Mouse (Mus musculus) embryonic stem cell, embryonic (primary cell): ENCODE results near the gene Snx29.

Experiments used
- CTCF ChIA-PET, 4 experiments: fragments of 300-600 bp in 2 of 4; fragments of 350-600 bp in 2 of 4; sonication (Branson Sonifier 250); formaldehyde crosslinking; loops; one replicate each; lab custom pipeline; 2022; ENCODE audit warnings: inconsistent platforms in 2 of 4; lab: Charles Lee
- POLR2A ChIA-PET, 4 experiments: fragments of 300-600 bp in 2 of 4; fragments of 350-600 bp in 2 of 4; sonication (Branson Sonifier 250); formaldehyde crosslinking; loops; one replicate each; lab custom pipeline; 2022; ENCODE audit warnings: antibody characterized with exemption in 4 of 4, inconsistent platforms in 1 of 4; lab: Charles Lee

Gene Snx29

DNA sequence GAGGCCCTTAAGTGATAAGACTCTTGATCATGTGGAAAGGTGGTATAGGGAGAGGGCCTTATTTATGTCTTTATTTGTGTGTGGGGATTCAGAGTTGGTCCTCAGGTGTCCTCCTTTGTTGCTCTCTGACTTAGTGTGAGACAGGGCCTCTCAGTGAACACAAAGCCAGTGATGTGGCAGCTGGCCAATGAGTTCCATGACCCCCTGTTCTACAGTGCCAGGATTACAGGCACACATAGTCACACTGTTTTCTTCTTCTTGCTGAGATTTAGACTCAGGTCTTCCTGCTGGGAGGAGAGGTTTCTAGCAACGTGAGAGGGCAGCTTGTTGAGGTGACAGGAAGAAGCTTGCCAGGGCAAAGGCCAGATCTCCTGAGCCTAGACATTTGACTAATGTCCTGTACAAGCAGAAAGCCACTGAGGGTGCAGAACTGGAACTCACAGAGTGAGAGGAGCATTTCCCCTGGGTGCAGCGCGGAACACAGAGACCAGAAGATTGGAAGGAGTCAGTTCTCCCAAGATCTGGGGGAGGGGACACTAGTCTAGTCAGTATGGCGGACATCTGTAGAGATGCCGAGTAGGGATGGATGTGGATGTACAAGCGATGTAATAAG is 151.3 kb downstream of the Snx29 start:
- CTCF ChIA-PET, result no interaction called here
- POLR2A ChIA-PET, result interaction anchor here in 1 of 4 experiments (0.6 kb wide), 1 partner anchor 484 kb away, joined by 4 read pairs; no protein-coding TSS in a partner anchor

DNA sequence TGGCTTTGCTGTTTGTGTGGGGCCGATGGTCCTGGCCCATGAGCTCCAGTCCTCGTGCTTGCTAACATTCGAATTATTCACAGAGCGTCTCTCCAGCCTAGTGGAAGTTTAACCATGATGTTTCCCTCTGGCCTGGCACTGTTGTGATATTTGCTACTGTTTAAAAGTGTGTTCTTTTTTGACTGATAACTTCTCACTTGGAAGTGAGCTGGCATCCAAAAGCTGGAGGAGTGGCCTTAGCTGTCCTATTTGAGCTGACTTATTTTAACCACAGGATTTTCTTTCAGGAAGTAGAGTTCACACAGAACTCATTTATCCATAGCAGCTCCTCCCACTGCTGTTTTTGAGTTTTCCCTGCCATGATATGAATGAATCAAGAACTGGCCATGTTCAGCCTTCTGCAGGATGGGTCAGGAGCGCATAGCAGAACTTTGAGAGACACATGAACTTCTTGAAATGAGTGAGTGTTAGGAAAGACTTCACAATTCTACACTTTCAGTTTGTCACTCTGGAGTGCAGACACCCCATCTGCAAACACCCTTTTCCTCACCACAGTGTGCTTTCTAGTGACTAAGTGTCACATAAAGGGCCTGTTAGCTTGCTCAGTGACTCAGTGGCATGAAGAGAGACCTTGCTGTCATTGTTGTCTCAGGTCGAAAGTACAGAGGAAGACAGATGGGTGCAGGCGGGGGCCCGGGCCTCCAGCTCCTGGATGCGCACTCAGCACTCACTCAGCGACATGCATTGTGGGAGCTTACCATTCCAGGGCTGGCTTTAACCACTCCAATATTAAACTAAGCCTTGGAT is 152.6 kb downstream of the Snx29 start:
- CTCF ChIA-PET, result interaction anchor here in 1 of 4 experiments (0.6 kb wide), 1 partner anchor 39 kb away, joined by 3 read pairs; no protein-coding TSS in a partner anchor
- POLR2A ChIA-PET, result interaction anchor here in 2 of 4 experiments (0.5 to 0.7 kb wide), 2 partner anchors 122 to 1009 kb away, joined by 4 to 5 read pairs; no protein-coding TSS in a partner anchor

- CTCF ChIA-PET, result no interaction called here
- POLR2A ChIA-PET, result interaction anchor here in 1 of 4 experiments (0.7 kb wide), 1 partner anchor 1789 kb away, joined by 3 read pairs; no protein-coding TSS in a partner anchor
Measured at GRCm38 (mm10) chr16:11476314-11476713, 153.6 kb downstream of the Snx29 start.

DNA sequence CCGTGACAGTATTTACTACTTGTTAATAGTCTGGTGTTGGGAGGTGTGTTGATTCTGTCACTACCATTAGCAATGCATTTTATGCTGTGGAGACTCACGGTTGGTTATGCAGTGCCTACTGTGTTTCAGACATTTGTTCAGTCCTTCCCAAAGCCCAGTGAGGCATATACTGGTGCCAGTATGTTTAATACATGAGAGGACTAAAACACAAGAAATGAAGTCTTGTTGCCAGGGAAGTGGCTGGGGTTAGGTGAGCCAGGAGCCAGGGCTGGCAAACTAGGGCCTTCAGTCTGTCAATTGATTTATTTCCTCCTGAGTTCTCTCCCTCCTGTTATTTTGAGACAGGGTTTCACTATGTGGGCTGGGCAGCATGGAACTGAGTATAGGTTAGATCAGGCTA is 154.3 kb downstream of the Snx29 start:
- ChIA-PET CTCF (no interaction called here), POLR2A (interaction anchor here in 1 of 4 experiments (0.7 kb wide), 1 partner anchor 1788 kb away, joined by 3 read pairs; no protein-coding TSS in a partner anchor)

GRCm38 (mm10) chr16:11477591-11477990 is 154.9 kb downstream of the Snx29 start:
- CTCF ChIA-PET, result interaction anchor here in 1 of 4 experiments (1.7 kb wide), 1 partner anchor 9 kb away, joined by 6 read pairs; no protein-coding TSS in a partner anchor
- POLR2A ChIA-PET, result interaction anchor here in 1 of 4 experiments (1.3 kb wide), 1 partner anchor 9 kb away, joined by 3 read pairs; no protein-coding TSS in a partner anchor

DNA sequence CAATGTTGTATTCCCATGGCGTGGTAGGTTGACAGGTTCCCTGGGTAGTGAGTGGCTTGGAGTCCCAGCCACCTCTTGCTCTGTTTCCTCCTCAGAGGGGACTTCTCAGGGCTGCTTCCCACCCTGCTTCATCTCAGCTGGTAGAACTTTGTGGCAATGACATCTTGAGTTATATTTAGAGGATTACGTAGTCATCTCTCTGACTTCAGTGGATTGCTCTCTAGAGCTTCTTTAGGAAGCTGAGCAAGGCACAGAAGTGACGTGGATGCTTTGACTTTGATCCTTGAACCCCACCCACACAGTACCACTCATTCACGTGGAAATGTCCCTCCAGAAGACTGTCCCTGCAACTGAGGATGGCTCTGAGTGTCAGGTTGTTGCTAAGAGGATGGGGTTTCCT is 156.9 kb downstream of the Snx29 start:
- ChIA-PET POLR2A (interaction anchor here in 2 of 4 experiments (0.6 kb wide), 2 partner anchors 16 to 1399 kb away, joined by 3 to 6 read pairs; no protein-coding TSS in a partner anchor), CTCF (no interaction called here)

DNA sequence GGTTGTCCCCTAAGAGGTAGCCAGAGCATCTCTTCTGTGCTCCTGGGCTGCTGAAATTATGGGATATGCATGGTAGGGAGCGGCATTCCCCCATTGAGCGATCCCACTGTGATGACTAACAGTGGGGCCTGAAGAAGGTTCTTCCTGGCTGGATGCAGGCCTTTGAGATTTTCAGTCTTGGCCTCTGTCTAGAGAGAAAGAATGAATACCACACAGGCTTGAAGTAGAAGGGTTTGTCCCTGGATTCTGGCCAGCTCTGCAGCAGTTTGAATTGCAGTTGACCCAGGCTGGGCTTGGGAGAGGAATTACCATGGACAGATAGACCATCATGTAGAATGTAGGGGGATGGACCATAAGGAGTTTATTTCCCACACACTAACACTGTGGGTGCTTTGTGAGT is 159.5 kb downstream of the Snx29 start:
- ChIA-PET POLR2A (no interaction called here), CTCF (no interaction called here)

- CTCF ChIA-PET, result interaction anchor here in 1 of 4 experiments (0.6 kb wide), 1 partner anchor 198 kb away, joined by 13 read pairs; no protein-coding TSS in a partner anchor
Measured at GRCm38 (mm10) chr16:11494895-11495294, 172.2 kb downstream of the Snx29 start.

DNA sequence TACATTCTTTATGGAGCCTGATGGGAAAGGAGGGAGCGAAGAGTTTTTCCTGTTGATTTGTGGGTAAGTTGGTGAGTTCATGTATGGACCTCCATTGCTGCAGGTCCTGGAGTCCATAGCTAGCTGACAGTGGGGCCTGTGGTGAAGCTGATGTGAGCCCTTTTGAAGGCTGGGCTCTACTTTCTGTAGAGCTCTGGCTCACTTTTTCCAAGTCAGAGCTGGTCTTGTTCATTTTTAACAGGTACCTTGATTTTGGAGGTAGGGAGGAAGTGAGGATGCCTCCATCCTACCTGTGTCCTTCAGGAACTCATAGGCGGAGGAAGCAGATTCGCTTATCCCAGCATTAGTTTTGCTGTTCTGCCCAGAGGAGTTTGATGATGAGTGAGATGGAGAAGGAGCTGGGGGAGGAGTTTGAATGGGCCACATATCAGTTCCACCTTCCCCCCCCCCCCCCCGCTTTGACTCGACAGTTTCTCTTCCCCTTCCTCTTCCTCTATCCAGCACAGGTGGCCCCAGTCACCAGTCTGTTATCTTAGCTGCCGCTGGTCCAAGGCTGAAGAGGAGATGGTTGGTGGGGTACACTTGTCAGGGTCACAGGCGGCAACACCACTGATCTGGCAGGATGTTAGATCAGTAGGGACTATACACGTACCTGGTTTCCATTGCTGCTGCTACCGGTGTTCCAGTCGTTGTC is 173.4 kb downstream of the Snx29 start:
- POLR2A ChIA-PET, result interaction anchor here in 3 of 4 experiments (0.6 to 0.9 kb wide), 4 partner anchors 17 to 61 kb away, joined by 3 to 4 read pairs (median 4); no protein-coding TSS in a partner anchor
- CTCF ChIA-PET, result interaction anchor here in 1 of 4 experiments (1.2 kb wide), 1 partner anchor 15 kb away, joined by 4 read pairs; no protein-coding TSS in a partner anchor

More at GRCm38 (mm10) chr16:11494895-11495294, 172.2 kb downstream of the Snx29 start:
- POLR2A ChIA-PET, result interaction anchor here in 1 of 4 experiments (0.9 to 1.0 kb wide), 2 partner anchors 14 to 15 kb away, joined by 3 read pairs; no protein-coding TSS in a partner anchor

- POLR2A ChIA-PET, result interaction anchor here in 2 of 4 experiments (0.6 to 0.9 kb wide), 4 partner anchors 19 to 164 kb away, joined by 3 to 4 read pairs (median 4); no protein-coding TSS in a partner anchor
- CTCF ChIA-PET, result interaction anchor here in 1 of 4 experiments (0.6 kb wide), 1 partner anchor 22 kb away, joined by 3 read pairs; no protein-coding TSS in a partner anchor
Measured at GRCm38 (mm10) chr16:11496721-11497120, 174.0 kb downstream of the Snx29 start.

- POLR2A ChIA-PET, result interaction anchor here in 1 of 4 experiments (1.0 kb wide), 1 partner anchor 83 kb away, joined by 5 read pairs; no protein-coding TSS in a partner anchor
- CTCF ChIA-PET, result interaction anchor here in 2 of 4 experiments (0.5 to 0.7 kb wide), 2 partner anchors 94 to 172 kb away, joined by 3 read pairs; no protein-coding TSS in a partner anchor
Measured at GRCm38 (mm10) chr16:11500061-11500460, 177.4 kb downstream of the Snx29 start.

- ChIA-PET POLR2A (no interaction called here), CTCF (interaction anchor here in 1 of 4 experiments (0.6 kb wide), 1 partner anchor 385 kb away, joined by 3 read pairs; no protein-coding TSS in a partner anchor)
Measured at GRCm38 (mm10) chr16:11501138-11501537, 178.4 kb downstream of the Snx29 start.

DNA sequence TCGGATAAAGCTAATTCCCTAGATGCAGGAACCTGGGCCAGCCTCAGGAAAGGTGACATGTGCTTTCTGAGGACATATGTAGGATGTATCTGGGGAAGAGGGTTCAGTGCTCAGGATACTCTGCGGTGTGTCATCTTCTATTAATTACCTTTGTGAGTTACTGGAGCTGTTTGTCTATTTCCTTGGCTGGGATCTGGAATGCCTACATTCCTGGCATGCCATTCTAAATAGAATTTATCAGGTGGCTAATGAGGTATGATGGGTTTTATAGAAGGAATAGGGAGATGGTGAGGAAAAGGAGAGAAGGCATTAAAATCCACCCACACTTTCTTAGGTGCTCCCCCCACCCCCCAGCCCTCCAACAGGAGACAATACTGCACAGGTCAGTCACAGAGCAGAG is 178.9 kb downstream of the Snx29 start:
- CTCF ChIA-PET, result interaction anchor here in 1 of 4 experiments (0.7 kb wide), 1 partner anchor 27 kb away, joined by 7 read pairs; no protein-coding TSS in a partner anchor
- POLR2A ChIA-PET, result interaction anchor here in 2 of 4 experiments (0.5 to 0.7 kb wide), 3 partner anchors 22 to 1788 kb away, joined by 3 to 7 read pairs (median 4); no protein-coding TSS in a partner anchor

DNA sequence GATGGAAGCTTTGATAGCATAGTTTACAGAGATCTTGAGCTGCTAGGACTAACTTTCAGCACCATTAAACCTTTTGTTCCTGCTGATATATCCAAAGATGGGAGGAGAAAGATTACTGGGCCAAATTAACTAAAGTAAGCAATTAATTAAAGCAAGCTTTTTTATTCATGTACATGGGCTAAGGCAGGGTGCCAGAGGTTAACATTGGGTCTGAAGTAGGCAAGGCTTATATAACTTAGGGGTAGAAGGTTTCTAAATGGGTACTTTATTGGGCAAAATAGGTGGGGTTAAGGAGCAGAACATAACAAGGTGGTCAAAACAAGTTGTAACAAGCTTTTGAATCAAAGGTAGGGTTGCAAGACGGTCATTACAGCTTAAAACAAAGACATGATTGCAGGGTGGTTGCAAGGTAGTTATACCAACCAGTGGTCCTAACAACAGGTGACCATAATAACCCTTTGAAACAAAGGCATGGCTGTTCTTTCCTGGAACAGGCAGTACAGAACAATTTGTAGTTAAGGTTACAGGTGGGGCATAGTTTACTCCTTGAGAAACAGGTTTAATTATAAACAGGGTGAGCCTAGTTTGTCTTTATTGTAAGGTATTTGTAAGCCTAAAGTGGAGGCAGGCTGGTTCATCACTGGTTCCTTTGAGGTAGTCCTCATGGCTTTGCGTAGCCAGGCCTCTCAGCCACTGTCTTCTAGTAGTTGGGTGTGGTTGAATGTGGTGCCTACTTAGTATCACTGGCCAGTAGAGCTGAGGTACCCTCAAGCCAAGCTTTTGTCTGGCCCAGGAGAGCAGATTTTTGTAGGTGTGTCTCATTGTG is 182.2 kb downstream of the Snx29 start:
- POLR2A ChIA-PET, result interaction anchor here in 1 of 4 experiments (0.6 kb wide), 1 partner anchor 1039 kb away, joined by 5 read pairs; no protein-coding TSS in a partner anchor

GRCm38 (mm10) chr16:11505492-11506176 is 182.9 kb downstream of the Snx29 start:
- CTCF ChIA-PET, result interaction anchor here in 1 of 4 experiments (0.6 kb wide), 1 partner anchor 626 kb away, joined by 4 read pairs; no protein-coding TSS in a partner anchor
- POLR2A ChIA-PET, result interaction anchor here in 1 of 4 experiments (0.6 kb wide), 1 partner anchor 1039 kb away, joined by 5 read pairs; no protein-coding TSS in a partner anchor

More for the DNA sequence above, 182.2 kb downstream of the Snx29 start:
- CTCF ChIA-PET, result interaction anchor here in 1 of 4 experiments (0.6 kb wide), 1 partner anchor 627 kb away, joined by 4 read pairs; no protein-coding TSS in a partner anchor

- CTCF ChIA-PET, result no interaction called here
- POLR2A ChIA-PET, result interaction anchor here in 1 of 4 experiments (0.6 kb wide), 1 partner anchor 90 kb away, joined by 3 read pairs; no protein-coding TSS in a partner anchor
Measured at GRCm38 (mm10) chr16:11507188-11507731, 184.6 kb downstream of the Snx29 start.
